Mouse (Mus musculus): ENCODE results near the gene Dcps.

Dcps gene

GRCm38 (mm10) chr9:35131637-35132397 is 44.0 kb downstream of the Dcps start:
- DNase-seq (ENCODE audit: low spot score): no peak

GRCm38 (mm10) chr9:35128995-35129418 is 46.9 kb downstream of the Dcps start:
- DNase-seq (ENCODE audit: low spot score): no peak

- no peak for DNase-seq (ENCODE audit: low spot score)
Observed at GRCm38 (mm10) chr9:35128564-35128963, 47.3 kb downstream of the Dcps start.

GRCm38 (mm10) chr9:35127561-35127960 is 48.3 kb downstream of the Dcps start:
- DNase-seq (ENCODE audit: low spot score): no peak

GRCm38 (mm10) chr9:35127147-35127546 is 48.7 kb downstream of the Dcps start:
- DNase-seq (ENCODE audit: low spot score): no peak

- DNase-seq (ENCODE audit: low spot score): no peak
Observed at GRCm38 (mm10) chr9:35124678-35124955, 51.2 kb downstream of the Dcps start.

- no peak for DNase-seq (ENCODE audit: low spot score)
Observed at GRCm38 (mm10) chr9:35123804-35124677, 51.8 kb downstream of the Dcps start.

GRCm38 (mm10) chr9:35123456-35123803 is 52.4 kb downstream of the Dcps start:
- no peak for DNase-seq (ENCODE audit: low spot score)

- no peak for DNase-seq (ENCODE audit: low spot score)
Observed at GRCm38 (mm10) chr9:35122551-35123266, 53.2 kb downstream of the Dcps start.

GRCm38 (mm10) chr9:35119168-35119567 is 56.7 kb downstream of the Dcps start, which contains the start of gene St3gal4:
TSS of gene St3gal4 (minus strand) at chr9:35119268.
- no peak for DNase-seq (ENCODE audit: low spot score)

- no peak for DNase-seq (ENCODE audit: low spot score)
Observed at GRCm38 (mm10) chr9:35118563-35118962, 57.3 kb downstream of the Dcps start.

GRCm38 (mm10) chr9:35117384-35118295 is 58.2 kb downstream of the Dcps start:
- DNase-seq (ENCODE audit: low spot score): peak; percentile 45

GRCm38 (mm10) chr9:35116391-35117381 is 59.2 kb downstream of the Dcps start:
- DNase-seq (ENCODE audit: low spot score): peak; percentile 78

GRCm38 (mm10) chr9:35115804-35116203 is 60.1 kb downstream of the Dcps start:
- no peak for DNase-seq (ENCODE audit: low spot score)

GRCm38 (mm10) chr9:35115299-35115698 is 60.6 kb downstream of the Dcps start:
- DNase-seq (ENCODE audit: low spot score): no peak

- DNase-seq (ENCODE audit: low spot score): peak; percentile 52
Observed at GRCm38 (mm10) chr9:35114234-35114633, 61.6 kb downstream of the Dcps start.

- DNase-seq (ENCODE audit: low spot score): peak; percentile 36
Observed at GRCm38 (mm10) chr9:35111941-35112595, 63.8 kb downstream of the Dcps start.

GRCm38 (mm10) chr9:35111446-35111845 is 64.4 kb downstream of the Dcps start:
- DNase-seq (ENCODE audit: low spot score): no peak

GRCm38 (mm10) chr9:35110567-35110966 is 65.3 kb downstream of the Dcps start:
- peak; percentile 42 for DNase-seq (ENCODE audit: low spot score)

- DNase-seq (ENCODE audit: low spot score): no peak
Observed at GRCm38 (mm10) chr9:35110051-35110450, 65.8 kb downstream of the Dcps start.

All from adipocyte (in vitro differentiated cells).